Mouse (Mus musculus) kidney, adult 18-20 months (tissue): ENCODE measurements at regions not wholly inside any gene's neighbourhood (a gene's known extent, or its start where the extent isn't known, plus 50 kb on each side); places are given as distances from the start of the nearest gene placed in this dataset.

Experiments used
- DNase-seq: peaks from one replicate; pipeline ENCODE4 v3.0.0; 2021

- DNase-seq: no peak
These were observed 254.8 kb downstream of the Ajap1 start for GRCm38 (mm10) chr4:153227680-153228420.

- no peak for DNase-seq
These were observed 257.9 kb downstream of the Ajap1 start for GRCm38 (mm10) chr4:153224618-153225177.

- DNase-seq: no peak
These were observed 259.6 kb downstream of the Ajap1 start for GRCm38 (mm10) chr4:153223019-153223418.

GRCm38 (mm10) chr4:153220485-153220884, 262.1 kb downstream of the Ajap1 start:
- no peak for DNase-seq

- DNase-seq: no peak
These were observed 262.5 kb downstream of the Ajap1 start for GRCm38 (mm10) chr4:153220074-153220473.

- no peak for DNase-seq
These were observed 265.1 kb downstream of the Ajap1 start for GRCm38 (mm10) chr4:153217541-153217980.

- no peak for DNase-seq
These were observed 270.5 kb downstream of the Ajap1 start for GRCm38 (mm10) chr4:153212095-153212494.

- DNase-seq: no peak
These were observed 273.8 kb downstream of the Ajap1 start for GRCm38 (mm10) chr4:153208822-153209221.

- no peak for DNase-seq
These were observed 274.4 kb downstream of the Ajap1 start for GRCm38 (mm10) chr4:153208215-153208614.

- no peak for DNase-seq
These were observed 275.0 kb downstream of the Ajap1 start for GRCm38 (mm10) chr4:153207578-153208102.

GRCm38 (mm10) chr4:153206789-153207457, 275.7 kb downstream of the Ajap1 start:
- no peak for DNase-seq

GRCm38 (mm10) chr4:153204764-153205163, 277.8 kb downstream of the Ajap1 start:
- DNase-seq: no peak

- no peak for DNase-seq
These were observed 281.5 kb downstream of the Ajap1 start for GRCm38 (mm10) chr4:153200799-153201770.

GRCm38 (mm10) chr4:153189485-153189884, 293.1 kb downstream of the Ajap1 start:
- peak; percentile 56 for DNase-seq

GRCm38 (mm10) chr4:153188504-153189031, 294.0 kb downstream of the Ajap1 start:
- DNase-seq: no peak

- DNase-seq: no peak
These were observed 294.6 kb downstream of the Ajap1 start for GRCm38 (mm10) chr4:153187959-153188503.

- DNase-seq: no peak
These were observed 305.1 kb downstream of the Ajap1 start for GRCm38 (mm10) chr4:153177496-153177895.

- DNase-seq: peak; percentile 29
These were observed 307.0 kb downstream of the Ajap1 start for GRCm38 (mm10) chr4:153175660-153176059.

GRCm38 (mm10) chr4:153175077-153175476, 307.5 kb downstream of the Ajap1 start:
- no peak for DNase-seq

- DNase-seq: no peak
These were observed 312.6 kb downstream of the Ajap1 start for GRCm38 (mm10) chr4:153169991-153170390.

- no peak for DNase-seq
These were observed 317.8 kb downstream of the Ajap1 start for GRCm38 (mm10) chr4:153164810-153165209.

- DNase-seq: no peak
These were observed 322.5 kb downstream of the Ajap1 start for GRCm38 (mm10) chr4:153160115-153160514.
